Mouse (Mus musculus) lung, embryonic 16.5 days (tissue): Measurements from ENCODE around the gene Cdkn2aipnl. TPM values are rescaled to one million over a fixed set of nuclear protein-coding genes. Genes with fewer than 3 reads are reported as not detected.
A peak's percentile ranks its signal among the peaks of the same experiment; 100 is the strongest.

ENCODE experiments used
- ATAC-seq: fragments of 200-750 bp; cut with Nextera tagmentation; 2 replicates; pipeline ENCODE4 v1.8.0; 2017; ENCODE audit warnings: low read depth, mild to moderate bottlenecking, moderate library complexity
- H3K27ac ChIP-seq: fragments of 300-500 bp; sonication (generic); 2 replicates; pipeline ENCODE4 v1.5.1; 2014; ENCODE audit warnings: mild to moderate bottlenecking, control low read depth, low read length
- H3K27me3 ChIP-seq: fragments of 300-500 bp; sonication (generic); 2 replicates; pipeline ENCODE4 v1.6.1; 2014; ENCODE audit warnings: low read depth, low read length, mixed read lengths; ENCODE audit not compliant: control insufficient read depth, insufficient read depth
- H3K36me3 ChIP-seq: fragments of 300-500 bp; sonication (generic); 2 replicates; pipeline ENCODE4 v1.6.1; 2014; ENCODE audit warnings: low read length; ENCODE audit not compliant: control insufficient read depth, insufficient read depth
- H3K4me1 ChIP-seq: fragments of 300-500 bp; sonication (generic); replicated peaks from 2 replicates; pipeline ENCODE4 v1.6.1; 2014; ENCODE audit warnings: low read length, mixed read lengths; ENCODE audit not compliant: control insufficient read depth, insufficient read depth
- H3K4me2 ChIP-seq: fragments of 300-500 bp; sonication (generic); 2 replicates; pipeline ENCODE4 v1.6.1; 2014; ENCODE audit warnings: low read depth, low read length, control low read depth
- H3K4me3 ChIP-seq: fragments of 300-500 bp; sonication (generic); 2 replicates; pipeline ENCODE4 v1.5.1; 2014; ENCODE audit warnings: mild to moderate bottlenecking, low read length, control low read depth
- H3K9ac ChIP-seq: fragments of 300-500 bp; sonication (generic); 2 replicates; pipeline ENCODE4 v1.6.1; 2014; ENCODE audit warnings: low read length, control low read depth
- H3K9me3 ChIP-seq: fragments of 300-500 bp; sonication (generic); 2 replicates; pipeline ENCODE4 v1.6.1; 2016; ENCODE audit warnings: low read length; ENCODE audit not compliant: control insufficient read depth
- WGBS: fragments of 180-500 bp; shearing (Covaris S2); extraction: QIAGEN DNeasy Blood & Tissue Kit; methylation state at CpG from one replicate; pipeline ENCODE4 v1.1.7; 2014; 5-methylcytosine and 5-hydroxymethylcytosine counted together
- polyA plus RNA-seq: library from polyadenylated mRNA; unstranded; fragments of >200 nt; fragmentation: Nextera tagmentation; extraction: Ambion mirVana; gene quantifications from 2 replicates; pipeline ENCODE4 v1.2.1, GENCODE M21; 2015

Cdkn2aipnl gene
- polyA plus RNA-seq, 1 experiment from 2014 or later: 106 TPM

DNA sequence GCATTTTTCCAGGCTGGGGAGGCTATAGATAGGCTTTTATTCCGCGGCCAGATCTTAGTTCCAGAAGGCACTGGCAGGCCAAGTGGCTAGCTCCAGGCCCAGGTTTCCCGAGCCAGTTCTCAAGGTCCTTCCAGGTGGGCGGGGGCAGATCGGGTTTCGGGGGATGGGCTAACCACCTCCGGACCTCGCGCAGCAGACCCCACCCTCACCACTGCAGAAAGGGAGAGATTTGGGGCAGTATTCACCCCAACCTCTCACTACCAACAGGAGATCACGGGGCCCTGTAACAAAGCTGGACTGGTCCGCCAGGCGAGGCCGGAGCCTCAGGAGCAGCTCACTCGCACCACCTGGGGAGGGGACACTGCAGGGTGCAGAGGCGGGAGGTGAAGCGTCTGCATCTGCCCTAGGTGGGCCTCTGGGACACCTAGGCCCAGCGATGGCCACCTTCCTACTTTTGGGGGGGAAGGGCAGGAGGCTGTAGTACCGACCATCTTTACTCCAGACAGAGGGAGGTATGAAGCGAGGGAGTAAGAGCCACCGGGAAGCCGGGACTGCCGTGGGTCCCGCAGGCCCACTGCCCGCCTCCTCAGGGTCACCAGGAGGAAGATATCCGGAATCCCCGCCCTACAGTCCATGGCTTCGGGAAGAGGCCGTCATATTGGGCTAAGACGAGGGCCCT lies 32.3 kb downstream of the Cdkn2aipnl start:
- H3K9ac ChIP-seq: peak overlapping the region; percentile 98
- H3K27me3 ChIP-seq: no peaks in the 10 kb centered on the region
- no peaks in the 10 kb centered on the region for H3K9me3 ChIP-seq
- 0% methylated on average over 29 of the region's 29 CpGs for WGBS
- H3K4me3 ChIP-seq: peak overlapping the region; percentile 97
- peak overlapping the region; percentile 97 for H3K27ac ChIP-seq
- H3K36me3 ChIP-seq: peaks cover 22% of the 10 kb centered on the region
- ATAC-seq: peak; percentile 28
- H3K4me2 ChIP-seq: peak overlapping the region; percentile 74
- peaks cover 14% of the 10 kb centered on the region for H3K4me1 ChIP-seq

DNA sequence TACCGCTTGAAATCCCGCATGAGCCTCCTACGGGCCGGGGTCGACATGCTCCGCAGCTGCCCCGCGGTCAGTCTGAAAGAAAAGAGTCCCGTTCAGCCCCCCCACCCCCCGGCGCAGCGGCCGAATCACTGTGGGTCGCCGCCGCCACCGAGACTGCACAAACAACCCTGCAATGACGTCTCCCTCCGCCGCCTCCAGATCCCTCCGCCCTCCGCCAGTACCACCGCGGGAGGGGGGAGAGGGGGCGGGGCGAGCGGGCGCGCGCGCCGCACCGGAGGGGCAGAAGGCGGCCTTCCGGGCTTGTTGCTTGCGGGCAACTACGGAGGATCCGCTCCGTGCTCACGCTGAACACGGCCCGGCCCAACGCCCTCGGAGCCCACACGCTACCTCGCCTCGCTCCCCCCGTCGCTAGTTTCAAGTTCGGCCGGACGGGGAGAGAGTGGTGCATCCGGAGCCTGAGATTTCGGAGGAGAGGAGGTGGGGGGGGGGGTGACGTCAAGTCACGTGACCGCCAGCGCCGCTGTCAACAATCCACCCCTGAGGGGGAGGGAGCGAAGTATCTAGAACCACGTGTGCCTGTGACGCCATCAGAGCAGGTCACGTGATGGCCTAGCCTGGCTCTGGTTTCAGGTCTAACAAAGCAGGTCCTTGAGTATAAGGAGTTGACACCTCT lies 33.0 kb downstream of the Cdkn2aipnl start, which contains the start of gene Ube2b:
Gene Ube2b (minus strand): TSS at position 473 of the 673 bp plus-strand sequence.
- WGBS: 0% methylated on average over 50 of the region's 63 CpGs
- Histone ChIP-seq H3K4me3 (peak within 1 kb of the TSS; percentile 97), H3K9ac (peak within 1 kb of the TSS; percentile 98)

DNA sequence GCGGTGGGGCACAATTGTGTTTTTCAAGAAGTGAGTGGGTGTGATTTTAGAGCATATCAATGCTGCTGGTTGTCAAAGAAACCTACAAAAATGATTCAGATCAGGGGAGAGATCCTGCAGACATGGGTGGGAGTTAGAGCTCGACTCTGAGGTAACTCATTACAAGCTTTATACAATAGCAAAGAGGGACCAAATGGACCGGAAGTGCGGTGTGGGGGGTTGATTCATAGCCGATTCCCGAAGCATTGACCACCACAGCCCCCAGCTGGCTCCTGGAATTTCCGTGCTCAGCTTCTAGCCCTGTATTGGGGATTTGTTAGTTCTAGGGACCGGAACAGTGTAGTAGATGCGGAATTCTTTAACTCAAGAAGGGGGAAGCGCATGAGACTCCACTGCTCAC lies 33.9 kb downstream of the Cdkn2aipnl start:
- no peak overlapping the region for H3K9ac ChIP-seq
- H3K9me3 ChIP-seq: no peaks in the 10 kb centered on the region
- WGBS: 57% methylated on average over 10 of the region's 10 CpGs
- H3K27ac ChIP-seq: peak overlapping the region; percentile 86
- ATAC-seq: no peak
- peak overlapping the region; percentile 66 for H3K4me2 ChIP-seq
- no peak overlapping the region for H3K4me3 ChIP-seq
- peaks cover 12% of the 10 kb centered on the region for H3K36me3 ChIP-seq
- H3K4me1 ChIP-seq: peaks cover 21% of the 10 kb centered on the region
- no peaks in the 10 kb centered on the region for H3K27me3 ChIP-seq

More for the DNA sequence above, 33.0 kb downstream of the Cdkn2aipnl start, which contains the start of gene Ube2b:
- H3K36me3 ChIP-seq: peaks cover 16% of the 10 kb centered on the region
- no peaks in the 10 kb centered on the region for H3K9me3 ChIP-seq
- peak within 1 kb of the TSS; percentile 97 for H3K27ac ChIP-seq
- H3K4me1 ChIP-seq: peaks cover 18% of the 10 kb centered on the region
- peak; percentile 79 for ATAC-seq
- no peaks in the 10 kb centered on the region for H3K27me3 ChIP-seq
- peak within 1 kb of the TSS; percentile 74 for H3K4me2 ChIP-seq

GRCm38 (mm10) chr11:52001861-52002260 lies 34.4 kb downstream of the Cdkn2aipnl start:
- Histone ChIP-seq H3K9ac (no peak overlapping the region), H3K4me3 (no peak overlapping the region), H3K27me3 (no peaks in the 10 kb centered on the region), H3K4me2 (no peak overlapping the region), H3K9me3 (no peaks in the 10 kb centered on the region), H3K36me3 (peaks cover 7% of the 10 kb centered on the region), H3K4me1 (peaks cover 21% of the 10 kb centered on the region), H3K27ac (no peak overlapping the region)
- WGBS: 90% methylated on average over 8 of the region's 8 CpGs
- no peak for ATAC-seq

DNA sequence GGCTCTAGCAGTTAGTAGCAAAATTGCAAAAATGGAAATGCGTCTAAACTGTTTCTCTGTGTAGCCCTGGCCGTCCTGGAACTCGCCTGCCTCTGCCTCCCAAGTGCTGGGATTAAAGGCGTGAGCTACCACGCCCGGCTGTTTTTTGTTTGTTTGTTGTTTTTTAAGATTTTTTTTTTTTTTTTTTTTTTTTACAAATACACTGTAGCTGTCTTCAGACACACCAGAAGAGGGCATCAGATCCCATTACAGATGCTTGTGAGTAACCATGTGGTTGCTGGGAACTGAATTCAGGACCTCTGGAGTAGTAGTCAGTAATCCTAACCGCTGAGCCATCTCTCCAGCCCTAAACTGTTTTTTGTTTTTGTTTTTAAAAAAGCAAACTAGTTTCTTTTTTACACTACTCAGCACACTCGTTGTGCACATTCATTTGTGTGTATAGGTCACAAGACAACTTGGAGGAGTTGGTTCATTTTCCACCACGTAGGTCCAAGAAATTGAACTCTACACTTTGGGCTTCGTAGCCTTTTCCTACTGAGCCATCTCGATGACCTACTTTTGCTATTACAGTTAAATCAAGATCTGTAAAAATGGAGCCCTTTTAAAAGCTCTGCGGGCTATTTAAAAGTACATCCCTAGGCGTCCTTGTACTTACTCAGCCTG lies 35.5 kb downstream of the Cdkn2aipnl start:
- WGBS: 74% methylated on average over 13 of the region's 13 CpGs
- H3K36me3 ChIP-seq: no peaks in the 10 kb centered on the region
- H3K9ac ChIP-seq: peak overlapping the region; percentile 77

GRCm38 (mm10) chr11:52003505-52003771 lies 36.0 kb downstream of the Cdkn2aipnl start:
- Histone ChIP-seq H3K36me3 (no peaks in the 10 kb centered on the region), H3K4me2 (peak overlapping the region; percentile 72), H3K27ac (peak overlapping the region; percentile 93), H3K4me3 (peak overlapping the region; percentile 76), H3K27me3 (no peaks in the 10 kb centered on the region), H3K4me1 (peaks cover 16% of the 10 kb centered on the region), H3K9ac (peak overlapping the region; percentile 77), H3K9me3 (no peaks in the 10 kb centered on the region)
- WGBS: 12% methylated on average over 4 of the region's 4 CpGs
- ATAC-seq: no peak

More for the DNA sequence above, 35.5 kb downstream of the Cdkn2aipnl start:
- Histone ChIP-seq H3K4me3 (peak overlapping the region; percentile 76), H3K4me2 (peak overlapping the region; percentile 72), H3K27ac (peak overlapping the region; percentile 93), H3K27me3 (no peaks in the 10 kb centered on the region), H3K9me3 (no peaks in the 10 kb centered on the region), H3K4me1 (peaks cover 17% of the 10 kb centered on the region)
- no peak for ATAC-seq

GRCm38 (mm10) chr11:52003772-52004528 lies 36.5 kb downstream of the Cdkn2aipnl start, which contains the start of gene Cdkl3:
Cdkl3 (plus strand) TSS chr11:52004221.
- peaks cover 12% of the 10 kb centered on the region for H3K4me1 ChIP-seq
- peak within 1 kb of the TSS; percentile 93 for H3K27ac ChIP-seq
- under 1% methylated on average over 51 of the region's 51 CpGs for WGBS
- peak within 1 kb of the TSS; percentile 77 for H3K9ac ChIP-seq
- H3K27me3 ChIP-seq: no peaks in the 10 kb centered on the region
- peak within 1 kb of the TSS; percentile 72 for H3K4me2 ChIP-seq
- H3K9me3 ChIP-seq: no peaks in the 10 kb centered on the region
- peak within 1 kb of the TSS; percentile 76 for H3K4me3 ChIP-seq
- H3K36me3 ChIP-seq: no peaks in the 10 kb centered on the region
- ATAC-seq: peak; percentile 92

GRCm38 (mm10) chr11:52005586-52005985 lies 38.1 kb downstream of the Cdkn2aipnl start:
- Histone ChIP-seq H3K36me3 (no peaks in the 10 kb centered on the region), H3K4me3 (no peak overlapping the region), H3K4me1 (peaks cover 10% of the 10 kb centered on the region; the same call in 1 of the 2 replicates), H3K4me2 (no peak overlapping the region; the same call in 1 of the 2 replicates), H3K27me3 (no peaks in the 10 kb centered on the region), H3K27ac (no peak overlapping the region), H3K9ac (no peak overlapping the region), H3K9me3 (no peaks in the 10 kb centered on the region)
- ATAC-seq: no peak
- 44% methylated on average over 2 of the region's 2 CpGs for WGBS
